Mouse (Mus musculus): ENCODE measurements at regions not wholly inside any gene's neighbourhood (a gene's known extent, or its start where the extent isn't known, plus 50 kb on each side); places are given as distances from the start of the nearest gene placed in this dataset.

DNA sequence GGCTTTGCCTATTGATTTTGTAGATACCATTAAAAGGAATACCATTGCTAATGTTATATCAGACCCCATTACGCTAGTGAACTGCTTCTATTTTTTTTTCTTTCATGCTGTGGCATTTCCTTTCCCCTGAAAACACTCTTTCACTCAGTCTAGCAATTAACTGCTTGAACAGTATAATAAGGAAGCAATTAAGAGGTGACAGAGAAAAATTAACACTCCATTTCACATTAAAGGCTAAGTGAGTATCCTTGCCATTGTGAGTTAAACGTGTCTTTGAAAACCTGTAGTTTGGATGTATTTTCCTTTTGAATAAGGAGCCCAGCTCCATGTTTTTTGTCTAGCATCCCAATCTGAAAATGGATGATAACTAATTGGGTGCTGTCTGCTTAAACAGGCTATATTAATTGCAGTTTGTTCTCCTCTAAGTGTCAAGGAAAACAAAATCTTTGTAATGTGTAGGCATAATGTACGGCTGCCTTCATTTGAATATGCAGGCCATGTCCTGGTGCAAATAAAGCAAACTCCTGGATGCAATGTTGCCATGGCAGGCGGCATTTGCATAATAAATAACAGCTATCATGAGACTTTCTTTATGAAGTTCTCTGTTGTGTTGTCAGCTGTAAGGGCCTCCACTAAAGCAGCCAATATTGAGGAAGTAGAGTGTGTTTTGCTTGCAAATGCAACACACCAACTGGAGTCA, 423.3 kb downstream of the Zic3 start:
- no peak overlapping the region for H3K4me3 ChIP-seq (replicated peaks; ENCODE audit: extremely low read depth, low read depth, low read length)
- TF ChIP-seq CTCF (IDR thresholded peaks at IDR 0.05; ENCODE audit: insufficient read depth, low read length), result no peak
- no peak for TF ChIP-seq POLR2A (IDR thresholded peaks at IDR 0.05; ENCODE audit: borderline replicate concordance, extremely low read depth, low read depth, low read length)
- DNase-seq, result no peak
- 78% methylated on average over 4 of the region's 4 CpGs for WGBS
- H3K4me1 ChIP-seq (ENCODE audit: control insufficient read depth, insufficient read depth, low read length), result no peaks in the 10 kb centered on the region

DNA sequence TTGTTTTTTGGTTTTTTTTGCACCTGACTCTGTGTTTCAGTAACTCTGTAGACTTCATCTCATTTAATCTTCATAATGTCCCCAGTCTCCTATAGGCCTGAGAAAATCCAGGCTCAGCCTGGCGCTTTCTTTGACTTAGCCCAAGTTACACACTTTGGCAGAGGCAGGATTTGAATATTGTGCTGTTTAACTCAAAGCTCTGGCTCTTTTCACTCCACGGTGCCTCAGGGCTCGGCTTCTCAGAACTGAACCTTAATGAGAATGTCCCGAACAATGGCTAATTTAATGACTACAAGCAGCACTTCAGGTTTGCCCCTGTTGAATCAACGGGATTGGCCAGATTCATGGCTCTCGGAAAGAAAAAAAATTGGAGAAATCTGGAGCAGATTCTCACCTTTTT, 425.1 kb downstream of the Zic3 start:
- no peak for DNase-seq
- Histone ChIP-seq H3K4me1 (ENCODE audit: control insufficient read depth, insufficient read depth, low read length) (no peaks in the 10 kb centered on the region), H3K4me3 (replicated peaks; ENCODE audit: extremely low read depth, low read depth, low read length) (no peak overlapping the region)
- WGBS, result 81% methylated on average over 6 of the region's 6 CpGs
- no peak for TF ChIP-seq CTCF (IDR thresholded peaks at IDR 0.05; ENCODE audit: insufficient read depth, low read length)
- no peak for TF ChIP-seq POLR2A (IDR thresholded peaks at IDR 0.05; ENCODE audit: borderline replicate concordance, extremely low read depth, low read depth, low read length)

DNA sequence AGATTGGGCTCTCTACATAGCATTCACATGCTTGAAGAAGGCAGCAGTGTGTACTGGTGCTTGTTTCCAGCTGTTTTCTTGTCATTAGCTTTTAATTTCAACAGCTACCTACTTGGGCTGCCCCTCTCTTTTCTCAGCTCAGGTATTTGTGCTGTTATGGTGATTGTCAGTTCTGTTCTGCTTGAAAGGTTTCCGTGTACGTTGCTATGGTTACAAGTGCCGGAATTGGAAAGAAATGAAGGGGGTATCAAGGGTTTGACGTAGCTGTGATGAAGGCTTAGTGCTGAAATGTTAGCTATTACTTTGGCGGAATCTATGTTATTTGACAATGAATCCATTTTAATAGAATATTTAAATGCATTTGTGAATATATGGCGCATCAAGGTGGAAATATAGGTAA, 439.5 kb upstream of the 4930550L24Rik start:
- DNase-seq, result no peak
- WGBS, result 73% methylated on average over 6 of the region's 6 CpGs
- Histone ChIP-seq H3K4me1 (ENCODE audit: control insufficient read depth, insufficient read depth, low read length) (no peaks in the 10 kb centered on the region), H3K4me3 (replicated peaks; ENCODE audit: extremely low read depth, low read depth, low read length) (no peak overlapping the region)
- TF ChIP-seq CTCF (IDR thresholded peaks at IDR 0.05; ENCODE audit: insufficient read depth, low read length), result no peak
- no peak for TF ChIP-seq POLR2A (IDR thresholded peaks at IDR 0.05; ENCODE audit: borderline replicate concordance, extremely low read depth, low read depth, low read length)

DNA sequence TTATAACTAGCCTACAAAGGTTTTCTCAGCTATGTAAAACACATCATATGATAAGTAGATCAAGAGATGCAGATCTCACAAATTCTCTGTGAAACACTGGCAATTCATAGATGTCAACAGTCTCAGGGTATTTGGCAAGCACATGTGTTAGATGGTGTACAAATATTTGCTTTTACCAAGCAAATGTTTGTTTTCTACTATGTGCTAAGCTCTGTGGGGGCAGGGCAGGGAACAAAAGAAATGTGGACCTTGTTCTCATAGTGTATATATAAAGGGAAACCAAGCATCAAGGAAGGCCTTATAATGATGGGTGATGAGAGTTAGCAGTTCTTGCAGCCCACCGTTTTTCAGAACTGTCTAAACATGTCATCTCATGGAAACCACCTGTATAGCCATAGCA, 438.2 kb upstream of the 4930550L24Rik start:
- Histone ChIP-seq H3K4me1 (ENCODE audit: control insufficient read depth, insufficient read depth, low read length) (no peaks in the 10 kb centered on the region), H3K4me3 (replicated peaks; ENCODE audit: extremely low read depth, low read depth, low read length) (no peak overlapping the region)
- 42% methylated on average over 1 of the region's 1 CpGs for WGBS
- DNase-seq, result peak; percentile 2
- TF ChIP-seq POLR2A (IDR thresholded peaks at IDR 0.05; ENCODE audit: borderline replicate concordance, extremely low read depth, low read depth, low read length), result no peak
- TF ChIP-seq CTCF (IDR thresholded peaks at IDR 0.05; ENCODE audit: insufficient read depth, low read length), result no peak

DNA sequence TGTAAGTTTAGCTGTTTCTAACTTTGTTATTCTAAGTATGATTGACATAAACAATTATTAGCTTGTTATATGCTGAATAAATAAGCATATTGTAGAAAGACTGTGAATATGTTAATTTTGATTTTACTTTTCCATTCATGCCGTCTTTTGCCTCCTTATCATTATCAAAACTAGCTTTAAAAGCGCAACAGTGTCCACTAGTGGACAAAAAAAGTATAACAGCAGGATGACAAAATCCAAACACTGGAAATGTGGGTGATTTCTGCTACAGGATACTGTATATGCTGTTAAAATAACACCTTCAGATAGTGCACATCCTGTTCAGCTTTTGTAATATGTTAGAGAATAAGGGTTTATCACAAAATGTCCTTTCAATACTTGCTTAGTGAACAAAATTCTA, 418.3 kb upstream of the 4930550L24Rik start:
- H3K4me3 ChIP-seq (replicated peaks; ENCODE audit: extremely low read depth, low read depth, low read length), result no peak overlapping the region
- no peak; the same call in 1 of the 2 replicates for TF ChIP-seq CTCF (IDR thresholded peaks at IDR 0.05; ENCODE audit: insufficient read depth, low read length)
- TF ChIP-seq POLR2A (IDR thresholded peaks at IDR 0.05; ENCODE audit: borderline replicate concordance, extremely low read depth, low read depth, low read length), result no peak
- 16% methylated on average over 2 of the region's 2 CpGs for WGBS
- H3K4me1 ChIP-seq (ENCODE audit: control insufficient read depth, insufficient read depth, low read length), result no peaks in the 10 kb centered on the region
- no peak for DNase-seq

DNA sequence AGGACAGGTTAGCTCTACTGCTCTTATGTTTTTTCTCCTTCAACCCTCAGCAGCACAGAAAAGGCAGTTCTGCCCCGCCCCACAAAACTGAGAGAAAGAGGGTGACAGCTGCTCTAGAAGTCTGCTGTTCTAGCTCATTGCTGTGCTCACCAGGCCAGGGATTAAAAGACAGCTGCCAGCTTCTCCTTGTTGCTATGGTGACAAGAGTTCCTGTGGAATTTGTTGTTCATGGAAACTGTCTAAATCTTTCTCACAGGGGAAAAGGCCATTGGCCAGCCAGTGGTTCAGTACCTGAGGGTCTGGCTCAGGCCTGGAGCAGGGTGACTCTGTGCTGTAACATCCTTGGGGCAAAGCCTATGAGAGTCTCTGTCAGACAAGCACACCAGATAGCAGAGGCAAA, 405.6 kb upstream of the 4930550L24Rik start:
- TF ChIP-seq POLR2A (IDR thresholded peaks at IDR 0.05; ENCODE audit: borderline replicate concordance, extremely low read depth, low read depth, low read length) (no peak), CTCF (IDR thresholded peaks at IDR 0.05; ENCODE audit: insufficient read depth, low read length) (no peak)
- DNase-seq, result no peak
- Histone ChIP-seq H3K4me1 (ENCODE audit: control insufficient read depth, insufficient read depth, low read length) (no peaks in the 10 kb centered on the region), H3K4me3 (replicated peaks; ENCODE audit: extremely low read depth, low read depth, low read length) (no peak overlapping the region)
- whole genome bisulfite sequencing, result 38% methylated on average over 1 of the region's 1 CpGs

DNA sequence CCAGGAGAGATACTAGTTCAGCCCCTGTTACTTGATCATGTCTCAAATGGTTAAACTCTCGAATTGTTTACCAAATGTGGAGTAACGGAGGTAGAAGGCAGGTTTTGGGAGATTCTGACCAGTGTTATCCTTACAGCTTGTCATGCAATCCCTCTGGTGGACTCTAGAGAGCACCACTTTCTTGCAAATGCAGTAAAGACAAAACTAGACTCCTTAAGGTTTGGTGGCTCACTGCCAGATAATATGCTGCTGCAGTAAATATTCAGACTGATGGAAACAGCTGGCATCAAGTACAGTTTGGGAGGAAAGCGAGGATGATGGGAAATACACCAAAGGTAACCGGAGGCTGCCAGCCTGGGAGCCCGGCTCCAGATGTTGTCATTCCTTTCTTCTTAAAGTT, 394.2 kb upstream of the 4930550L24Rik start:
- H3K4me3 ChIP-seq (replicated peaks; ENCODE audit: extremely low read depth, low read depth, low read length), result no peak overlapping the region
- WGBS, result 35% methylated on average over 5 of the region's 5 CpGs
- no peak for DNase-seq
- TF ChIP-seq CTCF (IDR thresholded peaks at IDR 0.05; ENCODE audit: insufficient read depth, low read length) (no peak), POLR2A (IDR thresholded peaks at IDR 0.05; ENCODE audit: borderline replicate concordance, extremely low read depth, low read depth, low read length) (no peak)
- no peaks in the 10 kb centered on the region for H3K4me1 ChIP-seq (ENCODE audit: control insufficient read depth, insufficient read depth, low read length)

Measured in lung, adult 2 months (tissue).